Mouse (Mus musculus): ENCODE results near the gene Ccdc6. TPM values are rescaled to one million over a fixed set of nuclear protein-coding genes. Genes with fewer than 3 reads are reported as not detected.

Ccdc6 gene
- polyA plus RNA-seq, 1 experiment from 2014 or later: 15.9 TPM

- Histone ChIP-seq H3K27me3 (replicated peaks) (no peaks in the 10 kb centered on the region), H3K9me3 (no peaks in the 10 kb centered on the region), H3K9ac (no peak overlapping the region), H3K4me2 (no peak overlapping the region; the same call in 1 of the 2 replicates), H3K4me3 (replicated peaks) (no peak overlapping the region), H3K4me1 (peaks cover 5% of the 10 kb centered on the region), H3K36me3 (peaks cover 6% of the 10 kb centered on the region; the same call in 1 of the 2 replicates), H3K27ac (no peak overlapping the region)
- peak; percentile 48; the same call in 1 of the 2 replicates for ATAC-seq (ENCODE audit: insufficient read depth, low FRiP score, low read depth)
- WGBS: 62% methylated on average over 8 of the region's 8 CpGs
Measured at GRCm38 (mm10) chr10:70138150-70138549, 41.2 kb downstream of the Ccdc6 start.

- Histone ChIP-seq H3K36me3 (peaks cover 11% of the 10 kb centered on the region; the same call in 1 of the 2 replicates), H3K27me3 (replicated peaks) (no peaks in the 10 kb centered on the region), H3K4me2 (no peak overlapping the region), H3K4me3 (replicated peaks) (no peak overlapping the region), H3K9ac (no peak overlapping the region), H3K4me1 (no peaks in the 10 kb centered on the region; the same call in 1 of the 2 replicates), H3K27ac (no peak overlapping the region), H3K9me3 (no peaks in the 10 kb centered on the region)
- 83% methylated on average over 6 of the region's 6 CpGs for WGBS
- no peak for ATAC-seq (ENCODE audit: insufficient read depth, low FRiP score, low read depth)
Measured at GRCm38 (mm10) chr10:70139368-70139767, 42.4 kb downstream of the Ccdc6 start.

GRCm38 (mm10) chr10:70140414-70140813 lies 43.5 kb downstream of the Ccdc6 start:
- 77% methylated on average over 12 of the region's 12 CpGs for WGBS
- ATAC-seq (ENCODE audit: insufficient read depth, low FRiP score, low read depth): peak; percentile 72; the same call in 1 of the 2 replicates

GRCm38 (mm10) chr10:70142623-70143022 lies 45.7 kb downstream of the Ccdc6 start:
- H3K9ac ChIP-seq: no peak overlapping the region
- no peak overlapping the region for H3K4me3 ChIP-seq (replicated peaks)
- H3K4me1 ChIP-seq: no peaks in the 10 kb centered on the region; the same call in 1 of the 2 replicates
- H3K36me3 ChIP-seq: peaks cover 25% of the 10 kb centered on the region
- H3K27me3 ChIP-seq (replicated peaks): no peaks in the 10 kb centered on the region
- ATAC-seq (ENCODE audit: insufficient read depth, low FRiP score, low read depth): no peak
- no peak overlapping the region for H3K27ac ChIP-seq
- H3K4me2 ChIP-seq: no peak overlapping the region
- 90% methylated on average over 17 of the region's 17 CpGs for WGBS
- H3K9me3 ChIP-seq: no peaks in the 10 kb centered on the region

More at GRCm38 (mm10) chr10:70140414-70140813, 43.5 kb downstream of the Ccdc6 start:
- H3K36me3 ChIP-seq: peaks cover 16% of the 10 kb centered on the region; the same call in 1 of the 2 replicates
- H3K27me3 ChIP-seq (replicated peaks): no peaks in the 10 kb centered on the region
- no peak overlapping the region for H3K4me2 ChIP-seq
- H3K4me3 ChIP-seq (replicated peaks): no peak overlapping the region
- no peaks in the 10 kb centered on the region; the same call in 1 of the 2 replicates for H3K4me1 ChIP-seq
- no peak overlapping the region for H3K9ac ChIP-seq
- no peak overlapping the region for H3K27ac ChIP-seq
- no peaks in the 10 kb centered on the region for H3K9me3 ChIP-seq

GRCm38 (mm10) chr10:70144004-70144557 lies 47.2 kb downstream of the Ccdc6 start:
- no peaks in the 10 kb centered on the region; the same call in none of the 2 replicates for H3K4me1 ChIP-seq
- no peak for ATAC-seq (ENCODE audit: insufficient read depth, low FRiP score, low read depth)
- no peaks in the 10 kb centered on the region for H3K27me3 ChIP-seq (replicated peaks)
- no peak overlapping the region for H3K4me3 ChIP-seq (replicated peaks)
- peaks cover 25% of the 10 kb centered on the region for H3K36me3 ChIP-seq
- no peak overlapping the region for H3K27ac ChIP-seq
- no peak overlapping the region for H3K9ac ChIP-seq
- 90% methylated on average over 10 of the region's 10 CpGs for WGBS
- H3K4me2 ChIP-seq: no peak overlapping the region
- no peaks in the 10 kb centered on the region for H3K9me3 ChIP-seq

GRCm38 (mm10) chr10:70145873-70146272 lies 49.0 kb downstream of the Ccdc6 start:
- no peak overlapping the region for H3K4me3 ChIP-seq (replicated peaks)
- H3K9ac ChIP-seq: no peak overlapping the region
- no peak for ATAC-seq (ENCODE audit: insufficient read depth, low FRiP score, low read depth)
- no peak overlapping the region for H3K4me2 ChIP-seq
- no peaks in the 10 kb centered on the region; the same call in 1 of the 2 replicates for H3K4me1 ChIP-seq
- H3K27me3 ChIP-seq (replicated peaks): no peaks in the 10 kb centered on the region
- no peak overlapping the region for H3K27ac ChIP-seq
- no peaks in the 10 kb centered on the region for H3K9me3 ChIP-seq
- peaks cover 25% of the 10 kb centered on the region for H3K36me3 ChIP-seq
- WGBS: 94% methylated on average over 12 of the region's 12 CpGs

GRCm38 (mm10) chr10:70149093-70149492 lies 52.2 kb downstream of the Ccdc6 start:
- WGBS: 24% methylated on average over 7 of the region's 7 CpGs
- Histone ChIP-seq H3K4me2 (no peak overlapping the region), H3K4me1 (no peaks in the 10 kb centered on the region; the same call in 1 of the 2 replicates), H3K36me3 (peaks cover 15% of the 10 kb centered on the region), H3K27ac (no peak overlapping the region), H3K9ac (no peak overlapping the region), H3K27me3 (replicated peaks) (no peaks in the 10 kb centered on the region), H3K9me3 (no peaks in the 10 kb centered on the region), H3K4me3 (replicated peaks) (no peak overlapping the region)
- no peak for ATAC-seq (ENCODE audit: insufficient read depth, low FRiP score, low read depth)

- no peaks in the 10 kb centered on the region; the same call in 1 of the 2 replicates for H3K4me1 ChIP-seq
- H3K4me2 ChIP-seq: no peak overlapping the region
- no peak overlapping the region for H3K4me3 ChIP-seq (replicated peaks)
- no peaks in the 10 kb centered on the region for H3K27me3 ChIP-seq (replicated peaks)
- 67% methylated on average over 4 of the region's 4 CpGs for WGBS
- H3K9ac ChIP-seq: no peak overlapping the region
- no peaks in the 10 kb centered on the region for H3K9me3 ChIP-seq
- ATAC-seq (ENCODE audit: insufficient read depth, low FRiP score, low read depth): no peak
- no peak overlapping the region for H3K27ac ChIP-seq
- H3K36me3 ChIP-seq: peaks cover 14% of the 10 kb centered on the region
Measured at GRCm38 (mm10) chr10:70150301-70150700, 53.4 kb downstream of the Ccdc6 start.

GRCm38 (mm10) chr10:70151171-70151570 lies 54.2 kb downstream of the Ccdc6 start:
- WGBS: 79% methylated on average over 10 of the region's 10 CpGs
- no peaks in the 10 kb centered on the region for H3K9me3 ChIP-seq
- no peak overlapping the region for H3K27ac ChIP-seq
- no peak overlapping the region for H3K4me3 ChIP-seq (replicated peaks)
- no peaks in the 10 kb centered on the region; the same call in 1 of the 2 replicates for H3K4me1 ChIP-seq
- H3K36me3 ChIP-seq: peaks cover 15% of the 10 kb centered on the region
- no peak overlapping the region for H3K9ac ChIP-seq
- no peak overlapping the region for H3K4me2 ChIP-seq
- no peaks in the 10 kb centered on the region for H3K27me3 ChIP-seq (replicated peaks)
- ATAC-seq (ENCODE audit: insufficient read depth, low FRiP score, low read depth): no peak

- 49% methylated on average over 12 of the region's 12 CpGs for WGBS
- ATAC-seq (ENCODE audit: insufficient read depth, low FRiP score, low read depth): no peak
- H3K4me3 ChIP-seq (replicated peaks): no peak overlapping the region
- H3K4me1 ChIP-seq: no peaks in the 10 kb centered on the region; the same call in 1 of the 2 replicates
- H3K4me2 ChIP-seq: no peak overlapping the region
- H3K9me3 ChIP-seq: no peaks in the 10 kb centered on the region
- peak overlapping the region; percentile 48; the same call in 1 of the 2 replicates for H3K27ac ChIP-seq
- H3K27me3 ChIP-seq (replicated peaks): no peaks in the 10 kb centered on the region
- H3K9ac ChIP-seq: no peak overlapping the region
- H3K36me3 ChIP-seq: peaks cover 24% of the 10 kb centered on the region
Measured at GRCm38 (mm10) chr10:70152190-70152743, 55.3 kb downstream of the Ccdc6 start.

GRCm38 (mm10) chr10:70153810-70154209 lies 56.9 kb downstream of the Ccdc6 start:
- Histone ChIP-seq H3K4me1 (no peaks in the 10 kb centered on the region; the same call in 1 of the 2 replicates), H3K9me3 (no peaks in the 10 kb centered on the region), H3K27me3 (replicated peaks) (no peaks in the 10 kb centered on the region), H3K4me3 (replicated peaks) (no peak overlapping the region), H3K4me2 (no peak overlapping the region), H3K36me3 (peaks cover 24% of the 10 kb centered on the region), H3K9ac (no peak overlapping the region), H3K27ac (no peak overlapping the region)
- WGBS: 84% methylated on average over 16 of the region's 16 CpGs
- no peak for ATAC-seq (ENCODE audit: insufficient read depth, low FRiP score, low read depth)

- ATAC-seq (ENCODE audit: insufficient read depth, low FRiP score, low read depth): no peak
- H3K4me2 ChIP-seq: no peak overlapping the region
- no peaks in the 10 kb centered on the region for H3K27me3 ChIP-seq (replicated peaks)
- no peak overlapping the region for H3K4me3 ChIP-seq (replicated peaks)
- H3K27ac ChIP-seq: no peak overlapping the region
- peaks cover 24% of the 10 kb centered on the region for H3K36me3 ChIP-seq
- no peak overlapping the region for H3K9ac ChIP-seq
- no peaks in the 10 kb centered on the region for H3K4me1 ChIP-seq
- no peaks in the 10 kb centered on the region for H3K9me3 ChIP-seq
- WGBS: 80% methylated on average over 3 of the region's 3 CpGs
Measured at GRCm38 (mm10) chr10:70156431-70157165, 59.7 kb downstream of the Ccdc6 start.

Measured in stomach, embryonic 15.5 days (tissue).